Mouse (Mus musculus) lung, postnatal 25 days (tissue): ENCODE results near the gene Zfp14.
A peak's percentile ranks its signal among the peaks of the same experiment; 100 is the strongest.

Source experiments
- DNase-seq: peaks from one replicate; pipeline ENCODE4 v3.0.0; 2022; ENCODE audit warnings: low spot score

Zfp14 gene

GRCm38 (mm10) chr7:30028572-30028971 is 22.6 kb downstream of the Zfp14 start:
- DNase-seq = no peak

- no peak for DNase-seq
Observed at GRCm38 (mm10) chr7:30027331-30027730, 23.8 kb downstream of the Zfp14 start.

GRCm38 (mm10) chr7:30025358-30025757 is 25.8 kb downstream of the Zfp14 start:
- no peak for DNase-seq

GRCm38 (mm10) chr7:30023800-30024199 is 27.4 kb downstream of the Zfp14 start:
- no peak for DNase-seq

GRCm38 (mm10) chr7:30023324-30023723 is 27.9 kb downstream of the Zfp14 start:
- DNase-seq = no peak

GRCm38 (mm10) chr7:30019543-30019942 is 31.6 kb downstream of the Zfp14 start:
- DNase-seq = no peak

GRCm38 (mm10) chr7:30017226-30017625 is 34.0 kb downstream of the Zfp14 start:
- no peak for DNase-seq

GRCm38 (mm10) chr7:30012956-30013363 is 38.2 kb downstream of the Zfp14 start:
- DNase-seq = peak; percentile 35

GRCm38 (mm10) chr7:30010551-30011195 is 40.5 kb downstream of the Zfp14 start:
- DNase-seq = no peak

GRCm38 (mm10) chr7:30009321-30010085 is 41.7 kb downstream of the Zfp14 start:
- DNase-seq = peak; percentile 12

GRCm38 (mm10) chr7:30008020-30008690 is 43.0 kb downstream of the Zfp14 start:
- no peak for DNase-seq

- DNase-seq = no peak
Observed at GRCm38 (mm10) chr7:30007601-30008000, 43.6 kb downstream of the Zfp14 start.

- no peak for DNase-seq
Observed at GRCm38 (mm10) chr7:30000601-30001000, 50.6 kb downstream of the Zfp14 start.

GRCm38 (mm10) chr7:29995134-29995533 is 56.0 kb downstream of the Zfp14 start:
- DNase-seq = no peak

- no peak for DNase-seq
Observed at GRCm38 (mm10) chr7:29993340-29993739, 57.8 kb downstream of the Zfp14 start.

- no peak for DNase-seq
Observed at GRCm38 (mm10) chr7:29992698-29993097, 58.5 kb downstream of the Zfp14 start.

GRCm38 (mm10) chr7:29989031-29989430 is 62.1 kb downstream of the Zfp14 start:
- no peak for DNase-seq

GRCm38 (mm10) chr7:29987551-29987950 is 63.6 kb downstream of the Zfp14 start:
- no peak for DNase-seq
